Mouse (Mus musculus): ENCODE measurements at regions not wholly inside any gene's neighbourhood (a gene's known extent, or its start where the extent isn't known, plus 50 kb on each side); places are given as distances from the start of the nearest gene placed in this dataset.
A peak's percentile ranks its signal among the peaks of the same experiment; 100 is the strongest.

GRCm38 (mm10) chr11:71847684-71848367 is 98.1 kb downstream of the Wscd1 start:
- Histone ChIP-seq H3K27me3 (replicated peaks) (peaks cover 34% of the 10 kb centered on the region), H3K4me1 (ENCODE audit: control insufficient read depth in 1 of 2, insufficient read depth in 2 of 2) (0 out of 4 replicates have a peak, but pooled peaks cover 0 to 3% of the 10 kb centered on the region in 2 experiments), H3K9ac (ENCODE audit: insufficient read depth, low read depth) (no peak overlapping the region), H3K4me3 (replicated peaks in 1 of 3; ENCODE audit: low read depth in 2 of 3, low read length in 2 of 3, poor library complexity in 1 of 3) (no peak overlapping the region), H3K36me3 (replicated peaks in 1 of 2; ENCODE audit: control insufficient read depth in 1 of 2, insufficient read depth in 1 of 2, low read length in 1 of 2) (no peaks in the 10 kb centered on the region), H3K4me2 (ENCODE audit: insufficient read depth, low read depth, poor library complexity, severe bottlenecking) (no peak overlapping the region), H3K9me3 (replicated peaks; ENCODE audit: low read length) (no peaks in the 10 kb centered on the region), H3K27ac (ENCODE audit: insufficient read depth, low read depth) (no peak overlapping the region), H3K79me2 (replicated peaks; ENCODE audit: control insufficient read depth, extremely low read depth, insufficient read depth, poor library complexity, severe bottlenecking) (no peaks in the 10 kb centered on the region)
- peak; percentile 37 for DNase-seq (ENCODE audit: extremely low read depth)
- in situ Hi-C loops (cut with MboI; ENCODE audit: low pct_ligation_motif_present, low pct_unique_long_range_greater_than_20kb, low sequenced_read_pairs) (no loop called here), dilution Hi-C loops (cut with MboI; ENCODE audit: extremely low pct_ligation_motif_present, extremely low pct_unique_long_range_greater_than_20kb, low sequenced_read_pairs) (no loop called here)
- TF ChIP-seq CTCF (conservative IDR thresholded peaks at IDR 0.05 in 1 of 2, IDR thresholded peaks at IDR 0.05 in 1 of 2; ENCODE audit: low read depth in 2 of 2, low read length in 2 of 2), result peak; percentile 56 to 80
- peak; percentile 83 for TF ChIP-seq SMC3 (IDR thresholded peaks at IDR 0.05; ENCODE audit: low read depth, low read length)
- TF ChIP-seq RAD21 (IDR thresholded peaks at IDR 0.05; ENCODE audit: low read depth, low read length), result peak; percentile 56
- TF ChIP-seq GABPA (IDR thresholded peaks at IDR 0.05; ENCODE audit: insufficient replicate concordance, low read depth, low read length), result no peak
- peak; percentile 67; the same call in 1 of the 2 replicates for TF ChIP-seq MAX (IDR thresholded peaks at IDR 0.05; ENCODE audit: low read length)
- 0 out of 2 replicates have a peak, but pooled peaks have one; percentile 15 for TF ChIP-seq USF2 (conservative IDR thresholded peaks at IDR 0.05; ENCODE audit: low read depth, low read length)
- TF ChIP-seq ZNF384 (IDR thresholded peaks at IDR 0.05; ENCODE audit: low read depth, low read length), result no peak

GRCm38 (mm10) chr11:71846496-71846895 is 96.8 kb downstream of the Wscd1 start:
- no peak overlapping the region for H3K4me3 ChIP-seq (replicated peaks in 1 of 3; ENCODE audit: low read depth in 2 of 3, low read length in 2 of 3, poor library complexity in 1 of 3)
- dilution Hi-C loops (cut with MboI; ENCODE audit: extremely low pct_ligation_motif_present, extremely low pct_unique_long_range_greater_than_20kb, low sequenced_read_pairs), result no loop called here
- no peak overlapping the region for H3K9ac ChIP-seq (ENCODE audit: insufficient read depth, low read depth)
- no peaks in the 10 kb centered on the region for H3K9me3 ChIP-seq (replicated peaks; ENCODE audit: low read length)
- in situ Hi-C loops (cut with MboI; ENCODE audit: low pct_ligation_motif_present, low pct_unique_long_range_greater_than_20kb, low sequenced_read_pairs), result no loop called here
- no peaks in the 10 kb centered on the region for H3K79me2 ChIP-seq (replicated peaks; ENCODE audit: control insufficient read depth, extremely low read depth, insufficient read depth, poor library complexity, severe bottlenecking)
- H3K4me2 ChIP-seq (ENCODE audit: insufficient read depth, low read depth, poor library complexity, severe bottlenecking), result no peak overlapping the region
- 0 out of 4 replicates have a peak, but pooled peaks cover 0 to 3% of the 10 kb centered on the region in 2 experiments for H3K4me1 ChIP-seq (ENCODE audit: control insufficient read depth in 1 of 2, insufficient read depth in 2 of 2)
- TF ChIP-seq CTCF (conservative IDR thresholded peaks at IDR 0.05 in 1 of 2, IDR thresholded peaks at IDR 0.05 in 1 of 2; ENCODE audit: low read depth in 2 of 2, low read length in 2 of 2), result no peak
- TF ChIP-seq BHLHE40 (IDR thresholded peaks at IDR 0.05; ENCODE audit: low read depth, low read length), result no peak
- no peak for TF ChIP-seq MAX (IDR thresholded peaks at IDR 0.05; ENCODE audit: low read length)
- no peak for TF ChIP-seq ZKSCAN1 (IDR thresholded peaks at IDR 0.05; ENCODE audit: borderline replicate concordance, low read depth, low read length)
- no peak for TF ChIP-seq MYC (IDR thresholded peaks at IDR 0.05; ENCODE audit: low read depth, low read length)
- TF ChIP-seq HCFC1 (IDR thresholded peaks at IDR 0.05; ENCODE audit: low read depth, low read length), result no peak
- TF ChIP-seq TCF12 (IDR thresholded peaks at IDR 0.05; ENCODE audit: low read depth, low read length), result no peak
- no peak for TF ChIP-seq ETS1 (conservative IDR thresholded peaks at IDR 0.05; ENCODE audit: low read depth, low read length)
- TF ChIP-seq RCOR1 (conservative IDR thresholded peaks at IDR 0.05; ENCODE audit: low read depth, low read length), result no peak
- H3K27me3 ChIP-seq (replicated peaks), result peaks cover 42% of the 10 kb centered on the region
- no peak for DNase-seq (ENCODE audit: extremely low read depth)
- H3K27ac ChIP-seq (ENCODE audit: insufficient read depth, low read depth), result no peak overlapping the region
- H3K36me3 ChIP-seq (replicated peaks in 1 of 2; ENCODE audit: control insufficient read depth in 1 of 2, insufficient read depth in 1 of 2, low read length in 1 of 2), result no peaks in the 10 kb centered on the region

Data from CH12.LX (cell line).